Mouse (Mus musculus) forebrain, embryonic 15.5 days (tissue): ENCODE results near the gene Rsad1. TPM values are rescaled to one million over a fixed set of nuclear protein-coding genes. Genes with fewer than 3 reads are reported as not detected.

ENCODE experiments used
- ATAC-seq: fragments of 200-750 bp; cut with Nextera tagmentation; replicated peaks from 2 replicates; pipeline ENCODE4 v1.8.0; 2017; ENCODE audit warnings: mild to moderate bottlenecking, moderate TSS enrichment, moderate library complexity
- H3K27ac ChIP-seq: fragments of 300-500 bp; sonication (generic); replicated peaks from 2 replicates; pipeline ENCODE4 v1.5.1; 2015; ENCODE audit warnings: mild to moderate bottlenecking, inconsistent platforms
- H3K27me3 ChIP-seq: fragments of 300-500 bp; sonication (generic); 2 replicates; pipeline ENCODE4 v1.6.1; 2015; ENCODE audit warnings: inconsistent platforms
- H3K36me3 ChIP-seq: fragments of 300-500 bp; sonication (generic); 2 replicates; pipeline ENCODE4 v1.6.1; 2015; ENCODE audit warnings: mild to moderate bottlenecking, inconsistent platforms
- H3K4me1 ChIP-seq: fragments of 300-500 bp; sonication (generic); 2 replicates; pipeline ENCODE4 v1.6.1; 2015; ENCODE audit warnings: inconsistent platforms
- H3K4me2 ChIP-seq: fragments of 300-500 bp; sonication (generic); replicated peaks from 2 replicates; pipeline ENCODE4 v1.6.1; 2015; ENCODE audit warnings: mild to moderate bottlenecking, inconsistent platforms
- H3K4me3 ChIP-seq: fragments of 300-500 bp; sonication (generic); 2 replicates; pipeline ENCODE4 v1.5.1; 2015; ENCODE audit warnings: mild to moderate bottlenecking, inconsistent platforms
- H3K9ac ChIP-seq: fragments of 300-500 bp; sonication (generic); replicated peaks from 2 replicates; pipeline ENCODE4 v1.6.1; 2015; ENCODE audit warnings: mild to moderate bottlenecking, inconsistent platforms
- H3K9me3 ChIP-seq: fragments of 300-500 bp; sonication (generic); 2 replicates; pipeline ENCODE4 v1.6.1; 2016; ENCODE audit warnings: inconsistent platforms
- WGBS: fragments of 180-500 bp; shearing (Covaris S2); methylation state at CpG from one replicate; pipeline ENCODE4 v1.1.7; 2015; ENCODE audit warnings: mixed read lengths; 5-methylcytosine and 5-hydroxymethylcytosine counted together
- polyA plus RNA-seq: library from polyadenylated mRNA; unstranded; fragments of >200 nt; fragmentation: Nextera tagmentation; extraction: Ambion mirVana; gene quantifications from 2 replicates; pipeline ENCODE4 v1.2.1, GENCODE M21; 2015

The Rsad1 gene
- polyA plus RNA-seq = 5.7 and 6.1 TPM in 2 replicates

DNA sequence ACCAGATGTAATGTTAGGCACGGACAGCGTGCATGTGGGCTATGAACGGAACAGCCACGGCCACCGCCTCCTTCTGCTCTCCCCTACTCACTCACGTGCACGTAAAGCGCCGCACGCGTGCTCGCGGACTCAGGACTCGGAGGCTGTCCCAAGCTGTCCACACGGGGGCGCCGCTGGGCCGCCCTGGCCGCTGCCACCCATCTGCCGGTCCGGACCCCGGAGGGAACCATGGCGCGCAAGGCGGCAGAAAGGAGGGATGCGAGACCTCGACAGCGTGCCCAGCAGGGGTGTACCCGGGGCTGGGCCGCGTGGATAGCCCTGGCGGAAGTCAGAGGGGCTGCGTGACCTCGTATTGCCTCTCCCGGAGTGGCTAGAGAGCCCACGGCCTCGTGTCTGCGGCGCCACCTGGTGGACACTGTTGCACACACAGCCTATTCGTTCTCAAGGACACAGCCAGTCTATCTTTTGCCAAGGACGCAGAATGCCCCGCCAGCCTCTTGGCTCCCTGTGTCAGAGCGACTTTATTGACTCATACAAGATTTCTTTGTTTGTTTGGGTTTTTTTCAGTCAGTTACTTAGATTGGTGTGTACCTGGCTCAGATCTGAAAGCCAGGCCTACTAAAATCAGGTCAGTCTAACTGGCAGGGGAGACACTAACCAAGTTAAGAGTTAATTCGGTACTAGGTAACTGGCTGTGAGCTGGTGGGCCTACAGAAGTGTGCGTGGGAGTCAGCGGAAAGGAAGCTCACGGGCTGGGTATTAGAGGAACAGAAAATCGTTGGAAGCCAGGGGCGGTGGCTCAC, at the start of gene Rsad1:
TSS of gene Rsad1 (minus strand) at position 368 of the 803 bp plus-strand sequence.
- Histone ChIP-seq H3K4me1 (peaks cover 15% of the 10 kb centered on the region), H3K36me3 (no peaks in the 10 kb centered on the region), H3K4me3 (peak within 1 kb of the TSS; percentile 85), H3K27me3 (no peaks in the 10 kb centered on the region), H3K27ac (peak within 1 kb of the TSS; percentile 86), H3K4me2 (peak within 1 kb of the TSS; percentile 89), H3K9me3 (no peaks in the 10 kb centered on the region), H3K9ac (peak within 1 kb of the TSS; percentile 76)
- 4% methylated on average over 49 of the region's 49 CpGs for WGBS
- peak; percentile 90 for ATAC-seq

DNA sequence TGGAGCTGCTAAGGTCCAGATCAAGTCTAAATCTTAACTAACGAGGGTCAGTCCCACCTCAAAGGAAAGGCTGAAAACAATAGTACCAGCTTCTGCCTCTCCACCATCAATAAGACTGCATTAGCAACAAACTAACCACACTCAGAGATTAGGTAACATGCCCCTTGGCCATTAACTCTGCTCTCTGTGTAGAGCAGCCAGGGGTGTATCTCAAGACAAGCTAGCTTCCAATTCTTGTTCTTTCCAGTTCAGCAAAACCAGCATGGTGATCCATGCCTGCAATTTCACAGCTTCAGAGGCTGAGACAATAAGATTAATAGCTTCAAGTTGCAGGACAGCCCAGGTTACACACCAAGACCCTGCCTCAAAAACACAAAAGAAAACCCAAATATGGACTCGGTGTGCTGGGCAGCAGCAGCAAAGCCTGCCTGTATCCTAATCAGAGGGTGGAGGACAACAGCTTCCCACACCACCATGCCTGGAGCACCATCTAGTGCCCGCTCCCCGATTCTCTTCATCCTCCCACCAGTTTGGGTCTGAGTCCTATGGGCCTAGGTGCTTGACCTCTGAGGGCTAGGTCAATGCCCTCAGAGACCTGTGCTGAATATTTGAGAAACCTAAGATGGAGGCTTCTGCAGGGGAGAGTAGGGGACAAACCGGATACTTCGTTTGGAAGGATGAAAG, 49.5 kb upstream of the Rsad1 start:
- Histone ChIP-seq H3K36me3 (no peaks in the 10 kb centered on the region), H3K27ac (no peak overlapping the region), H3K4me2 (no peak overlapping the region), H3K9me3 (no peaks in the 10 kb centered on the region), H3K4me3 (no peak overlapping the region), H3K27me3 (no peaks in the 10 kb centered on the region), H3K4me1 (peaks cover 8% of the 10 kb centered on the region), H3K9ac (no peak overlapping the region)
- 68% methylated on average over 6 of the region's 6 CpGs for WGBS
- ATAC-seq = no peak

DNA sequence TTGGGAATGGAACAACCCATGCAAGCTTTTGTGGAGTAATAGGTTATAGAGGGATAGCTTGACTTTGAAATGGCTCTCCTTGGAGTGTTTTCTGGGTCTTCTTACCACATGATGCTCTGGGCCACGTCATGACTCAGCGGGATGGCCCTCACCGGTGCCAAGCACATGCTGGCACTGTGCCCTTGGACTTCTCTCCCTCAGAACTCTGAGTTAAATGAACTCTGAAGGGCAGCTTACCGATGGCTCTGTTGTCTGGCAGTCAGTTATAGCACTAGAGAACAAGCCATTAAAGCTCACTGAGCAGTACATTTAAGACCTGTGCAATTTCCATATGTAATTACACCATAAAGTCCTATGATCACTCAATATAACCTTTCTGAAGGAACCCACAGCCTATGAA, 48.3 kb upstream of the Rsad1 start:
- H3K4me3 ChIP-seq = no peak overlapping the region
- no peak overlapping the region for H3K4me2 ChIP-seq
- H3K4me1 ChIP-seq = peaks cover 8% of the 10 kb centered on the region
- no peak for ATAC-seq
- no peaks in the 10 kb centered on the region for H3K27me3 ChIP-seq
- 78% methylated on average over 4 of the region's 4 CpGs for WGBS
- H3K27ac ChIP-seq = no peak overlapping the region
- no peaks in the 10 kb centered on the region for H3K9me3 ChIP-seq
- no peaks in the 10 kb centered on the region for H3K36me3 ChIP-seq
- no peak overlapping the region for H3K9ac ChIP-seq

DNA sequence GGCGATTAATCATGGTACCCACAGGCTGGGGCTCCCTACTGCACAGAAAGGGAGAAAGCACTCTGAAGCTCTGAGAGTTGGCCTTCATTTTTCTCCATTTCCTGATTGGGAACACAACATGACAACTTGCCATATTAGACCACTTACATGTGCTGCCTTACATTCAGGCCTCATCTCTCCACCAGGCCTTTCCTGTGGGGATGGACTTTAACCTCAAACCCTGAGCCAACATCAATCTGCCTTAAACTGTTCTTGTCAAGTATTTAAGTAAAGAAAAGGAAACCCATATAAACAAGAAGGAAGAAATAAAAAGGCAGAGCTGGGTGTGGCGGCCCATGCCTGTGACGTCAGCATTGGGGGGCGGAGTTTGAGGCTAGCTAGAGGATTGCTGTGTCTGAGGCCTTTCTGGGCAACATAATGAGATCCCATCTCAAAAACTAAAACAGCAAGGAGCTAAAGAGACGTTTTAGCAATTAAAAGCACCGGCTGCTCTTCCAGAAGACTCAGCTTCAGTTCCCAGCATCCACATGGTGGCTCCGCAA, 47.3 kb upstream of the Rsad1 start:
- Histone ChIP-seq H3K4me1 (peaks cover under 1% of the 10 kb centered on the region; the same call in 1 of the 2 replicates), H3K27me3 (no peaks in the 10 kb centered on the region), H3K4me3 (no peak overlapping the region), H3K36me3 (no peaks in the 10 kb centered on the region), H3K27ac (no peak overlapping the region), H3K4me2 (no peak overlapping the region), H3K9ac (no peak overlapping the region), H3K9me3 (no peaks in the 10 kb centered on the region)
- 70% methylated on average over 7 of the region's 7 CpGs for WGBS
- ATAC-seq = no peak

DNA sequence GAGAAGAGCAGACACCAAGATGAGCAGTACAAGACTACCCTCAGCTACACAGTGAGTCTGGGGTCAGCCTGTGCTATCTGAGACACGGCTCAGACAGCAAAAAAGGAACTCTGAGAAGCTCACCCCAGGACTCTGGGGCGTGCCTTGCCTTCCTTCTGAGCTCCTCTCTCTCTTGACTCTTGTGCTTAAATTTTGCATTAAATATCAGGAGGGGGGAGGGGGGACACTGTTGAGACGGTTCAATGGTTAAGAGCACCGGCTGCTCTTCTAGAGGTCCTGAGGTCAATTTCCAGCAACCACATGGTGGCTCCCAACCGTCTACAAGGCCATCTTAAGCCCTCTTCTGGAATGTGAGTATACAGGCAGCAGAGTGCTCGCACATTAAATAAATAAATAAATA, 38.5 kb upstream of the Rsad1 start:
- Histone ChIP-seq H3K4me2 (no peak overlapping the region), H3K9ac (no peak overlapping the region), H3K4me1 (no peaks in the 10 kb centered on the region), H3K9me3 (no peaks in the 10 kb centered on the region), H3K4me3 (no peak overlapping the region), H3K27me3 (no peaks in the 10 kb centered on the region), H3K36me3 (no peaks in the 10 kb centered on the region), H3K27ac (no peak overlapping the region)
- WGBS = 84% methylated on average over 6 of the region's 6 CpGs
- no peak for ATAC-seq

DNA sequence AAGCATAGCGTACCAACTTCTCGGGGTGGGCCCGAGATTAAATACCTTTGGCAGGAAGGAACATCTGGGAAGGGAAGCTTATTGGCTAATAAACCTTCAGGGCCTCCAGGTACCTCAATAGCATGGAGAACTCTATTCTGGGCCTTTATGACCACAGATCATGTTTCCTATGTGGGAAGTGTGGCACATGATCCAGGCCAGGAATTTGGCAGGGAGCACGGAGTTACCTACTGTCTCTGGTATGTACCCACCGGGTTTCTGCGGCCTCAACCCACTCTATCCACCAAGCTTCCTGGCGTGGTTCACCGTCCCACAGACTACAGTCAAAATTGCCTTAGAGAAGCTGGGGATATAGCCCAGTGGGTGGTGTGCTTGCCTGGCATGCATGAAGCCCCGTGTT, 36.0 kb upstream of the Rsad1 start:
- Histone ChIP-seq H3K27ac (no peak overlapping the region), H3K4me1 (no peaks in the 10 kb centered on the region), H3K9me3 (no peaks in the 10 kb centered on the region), H3K4me2 (no peak overlapping the region), H3K9ac (no peak overlapping the region), H3K27me3 (no peaks in the 10 kb centered on the region), H3K36me3 (no peaks in the 10 kb centered on the region), H3K4me3 (no peak overlapping the region)
- ATAC-seq = no peak
- 96% methylated on average over 9 of the region's 9 CpGs for WGBS

DNA sequence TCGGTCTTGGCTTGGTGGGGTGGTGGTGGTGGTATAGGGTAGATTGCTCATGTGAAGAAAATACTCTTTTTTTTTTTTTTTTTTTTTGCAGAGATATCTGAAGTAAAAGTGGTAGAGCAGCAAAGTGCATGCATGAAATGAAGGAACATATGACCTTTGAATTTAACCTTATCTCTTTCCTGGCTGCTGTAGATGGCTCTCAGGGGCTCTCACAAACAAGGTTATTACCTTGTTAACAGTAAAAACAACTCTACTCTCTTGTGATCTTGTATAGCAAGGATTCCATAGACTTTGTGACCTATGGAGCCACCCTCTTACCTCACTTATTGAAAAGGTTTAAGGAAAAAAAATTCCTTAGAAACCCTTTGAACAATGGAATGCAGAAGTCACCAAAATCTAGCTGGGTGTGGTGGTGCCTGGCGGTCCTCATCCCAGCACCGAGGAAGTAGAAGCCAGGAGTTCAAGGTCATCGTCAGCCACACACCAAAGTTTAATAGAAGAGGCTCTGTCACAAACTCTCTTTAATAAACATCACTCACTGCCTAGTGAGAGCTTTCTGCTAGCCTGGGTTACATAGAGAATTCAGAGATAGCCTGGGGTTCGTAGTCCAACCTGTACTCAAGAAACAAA, 31.2 kb upstream of the Rsad1 start:
- Histone ChIP-seq H3K27me3 (no peaks in the 10 kb centered on the region), H3K4me1 (no peaks in the 10 kb centered on the region), H3K4me2 (no peak overlapping the region), H3K36me3 (no peaks in the 10 kb centered on the region), H3K27ac (no peak overlapping the region), H3K9ac (no peak overlapping the region), H3K4me3 (no peak overlapping the region), H3K9me3 (no peaks in the 10 kb centered on the region)
- no peak for ATAC-seq
- 95% methylated on average over 5 of the region's 5 CpGs for WGBS

DNA sequence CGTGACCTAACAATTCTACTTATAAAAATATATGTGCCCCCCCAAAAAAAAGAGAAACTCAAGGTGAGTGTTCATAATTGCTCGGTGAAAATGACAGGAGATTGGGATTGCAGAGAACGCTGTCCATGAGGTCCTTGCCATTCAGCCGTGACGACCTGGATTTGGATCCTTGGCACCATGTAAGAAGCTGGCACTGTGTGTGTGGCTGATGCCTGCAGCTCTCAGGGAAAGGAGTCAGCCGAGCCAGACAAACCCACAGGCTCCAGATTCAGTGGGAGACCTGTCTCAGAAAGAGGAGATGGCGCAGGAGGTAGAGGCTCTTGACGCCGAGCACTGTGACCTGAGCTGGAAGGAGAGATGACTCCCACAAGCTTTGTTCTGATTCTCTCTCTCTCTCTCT, 27.3 kb upstream of the Rsad1 start:
- no peak for ATAC-seq
- Histone ChIP-seq H3K27ac (no peak overlapping the region), H3K4me1 (no peaks in the 10 kb centered on the region), H3K36me3 (no peaks in the 10 kb centered on the region), H3K4me2 (no peak overlapping the region), H3K9ac (no peak overlapping the region), H3K9me3 (no peaks in the 10 kb centered on the region), H3K4me3 (no peak overlapping the region), H3K27me3 (no peaks in the 10 kb centered on the region)
- 87% methylated on average over 9 of the region's 9 CpGs for WGBS

DNA sequence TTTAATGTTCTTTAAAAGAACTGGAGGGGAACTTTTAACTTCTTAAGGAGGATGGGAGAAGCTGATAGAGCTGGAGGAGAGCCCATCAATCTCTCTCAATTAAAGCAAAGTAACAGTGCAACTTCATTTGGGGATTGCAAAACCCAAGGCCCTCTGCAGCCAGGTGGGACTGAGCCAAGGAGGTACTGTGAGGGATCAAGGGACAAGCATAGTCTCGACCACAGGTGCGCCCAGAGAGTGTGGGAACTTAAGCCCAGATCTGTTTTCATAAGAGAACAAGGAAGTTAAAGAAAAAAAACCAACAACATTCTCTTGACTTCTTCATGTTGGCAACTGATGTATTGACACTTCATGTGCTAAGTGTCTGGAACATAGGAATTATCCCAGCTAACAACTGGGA, 26.0 kb upstream of the Rsad1 start:
- 83% methylated on average over 2 of the region's 2 CpGs for WGBS
- H3K9me3 ChIP-seq = no peaks in the 10 kb centered on the region
- no peaks in the 10 kb centered on the region for H3K4me1 ChIP-seq
- no peak overlapping the region for H3K9ac ChIP-seq
- no peaks in the 10 kb centered on the region for H3K27me3 ChIP-seq
- no peak overlapping the region for H3K4me3 ChIP-seq
- no peak overlapping the region for H3K27ac ChIP-seq
- H3K36me3 ChIP-seq = no peaks in the 10 kb centered on the region
- no peak overlapping the region for H3K4me2 ChIP-seq
- ATAC-seq = no peak

DNA sequence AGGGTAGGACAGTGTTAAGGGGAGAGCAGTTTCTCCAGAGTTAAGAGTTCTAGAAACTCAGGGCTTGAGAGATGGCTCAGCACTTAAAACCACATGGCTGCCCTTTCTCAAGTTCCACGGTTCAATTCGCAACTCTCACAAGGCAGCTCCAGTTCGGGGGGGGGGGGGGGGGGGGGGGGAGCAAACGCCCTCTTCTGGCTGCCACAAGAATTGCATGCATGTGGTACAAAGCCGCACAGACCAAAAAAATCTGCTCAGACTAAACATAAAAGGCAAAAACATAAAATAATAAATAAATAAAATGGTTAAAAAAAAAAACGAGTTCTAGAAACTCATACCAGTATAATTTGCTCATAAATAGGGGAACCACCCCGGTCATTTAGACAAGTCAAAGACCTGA, 25.5 kb upstream of the Rsad1 start:
- ATAC-seq = no peak
- no peaks in the 10 kb centered on the region for H3K4me1 ChIP-seq
- WGBS = 26% methylated on average over 6 of the region's 7 CpGs
- H3K9me3 ChIP-seq = no peaks in the 10 kb centered on the region
- no peak overlapping the region for H3K27ac ChIP-seq
- no peak overlapping the region for H3K4me3 ChIP-seq
- no peaks in the 10 kb centered on the region for H3K27me3 ChIP-seq
- no peak overlapping the region for H3K9ac ChIP-seq
- no peak overlapping the region for H3K4me2 ChIP-seq
- no peaks in the 10 kb centered on the region for H3K36me3 ChIP-seq

DNA sequence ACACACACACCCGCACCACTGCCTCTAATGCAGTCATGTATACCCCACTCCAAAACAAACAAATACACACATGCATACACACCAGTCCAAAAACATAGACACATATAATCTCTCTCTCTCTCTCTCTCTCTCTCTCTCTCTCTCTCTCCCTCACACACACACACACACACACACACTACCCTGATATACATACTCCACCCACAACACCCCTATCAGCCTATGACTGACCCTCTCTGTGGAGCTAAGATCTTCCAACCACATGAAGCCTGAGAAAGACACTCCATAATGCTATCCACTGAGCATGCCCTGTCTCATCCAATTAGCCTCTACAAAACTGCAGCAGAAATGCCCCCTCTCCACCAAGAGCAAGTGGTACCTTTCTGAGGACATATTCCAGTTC, 22.8 kb upstream of the Rsad1 start:
- no peaks in the 10 kb centered on the region for H3K36me3 ChIP-seq
- no peak for ATAC-seq
- H3K27me3 ChIP-seq = no peaks in the 10 kb centered on the region

DNA sequence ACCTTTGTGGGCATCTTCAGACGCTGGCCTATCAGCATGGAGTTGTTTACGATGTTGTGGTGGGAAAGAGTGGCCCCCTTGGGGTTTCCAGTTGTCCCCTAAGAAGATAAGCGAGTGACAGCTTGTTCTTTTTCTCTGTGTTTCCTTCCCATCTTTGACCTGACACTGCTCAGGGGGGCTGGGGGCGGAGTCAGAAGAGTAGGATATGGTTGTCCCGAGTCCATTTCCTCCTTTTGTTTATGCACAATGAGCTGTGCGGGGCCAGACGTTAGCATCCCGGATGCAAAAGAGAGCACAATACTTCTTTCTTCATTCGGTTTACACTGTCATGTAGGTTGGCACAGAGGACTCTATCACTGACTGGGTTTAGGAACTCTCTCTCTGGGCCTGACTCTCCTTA, 21.6 kb upstream of the Rsad1 start:
- Histone ChIP-seq H3K4me3 (no peak overlapping the region), H3K27ac (no peak overlapping the region), H3K9ac (no peak overlapping the region), H3K9me3 (no peaks in the 10 kb centered on the region), H3K36me3 (no peaks in the 10 kb centered on the region), H3K4me2 (no peak overlapping the region), H3K27me3 (peaks cover 8% of the 10 kb centered on the region; the same call in 1 of the 2 replicates), H3K4me1 (no peaks in the 10 kb centered on the region)
- WGBS = 50% methylated on average over 9 of the region's 9 CpGs
- no peak for ATAC-seq

More for the DNA sequence above, 22.8 kb upstream of the Rsad1 start:
- 94% methylated on average over 1 of the region's 1 CpGs for WGBS
- Histone ChIP-seq H3K9me3 (no peaks in the 10 kb centered on the region), H3K9ac (no peak overlapping the region), H3K4me2 (no peak overlapping the region), H3K4me1 (no peaks in the 10 kb centered on the region), H3K4me3 (no peak overlapping the region), H3K27ac (no peak overlapping the region)
